In the genomic region with DNA sequence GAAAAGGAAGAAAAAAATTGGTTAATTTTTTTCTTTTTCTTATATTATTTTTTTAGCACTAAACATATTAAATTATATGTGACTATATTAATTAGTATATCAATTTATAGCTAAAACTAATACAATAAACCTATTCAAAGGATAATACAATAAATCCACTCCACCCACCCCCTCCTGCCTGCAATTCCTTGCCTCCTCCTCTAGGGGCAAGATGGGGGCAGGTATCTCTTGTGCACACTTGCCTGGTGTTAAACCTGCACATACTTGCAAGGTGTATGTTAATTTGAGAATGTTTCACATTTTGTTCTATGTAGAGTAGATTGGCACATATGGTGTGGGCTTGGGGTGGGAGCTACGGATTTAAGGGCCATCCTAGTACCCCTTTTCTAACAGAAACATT, we compare ENCODE assay signal across 38 mouse cellular contexts. TPM values are rescaled to one million over a fixed set of nuclear protein-coding genes. Genes with fewer than 3 reads are reported as not detected.
DNase-seq lines count a peak whose midpoint lies in the region; ATAC-seq and TF ChIP-seq lines count a peak whose summit lies in the region.
"Had no signal": no experiment of that assay in that cellular context is flagged by ENCODE, and none has a peak within 500 bp of the region (broad histone marks: within the 10 kb centered on the region; RNA-seq: fewer than 3 reads in every experiment).

No protein-coding gene starts in this region.

- WGBS in liver, postnatal 0 days (ENCODE audit: insufficient replicate concordance): 61% methylated on average over 1 of the region's 1 CpGs
- WGBS in liver, embryonic 11.5 days: 65% methylated on average over 1 of the region's 1 CpGs

- no peaks in the 10 kb centered on the region for H3K4me1 ChIP-seq in liver, postnatal 0 days (ENCODE audit: insufficient read depth)
- no peaks in the 10 kb centered on the region for H3K4me1 ChIP-seq in liver, embryonic 11.5 days (replicated peaks; ENCODE audit: control insufficient read depth, insufficient read depth, low read length)
- H3K4me1 ChIP-seq in E14TG2a.4 (replicated peaks; ENCODE audit: low read depth, low read length): no peaks in the 10 kb centered on the region
- H3K4me1 ChIP-seq: heart, embryonic 10.5 days; heart, embryonic 15.5 days; hindbrain, embryonic 13.5 days; neural tube, embryonic 15.5 days had no signal

- intact Hi-C loops in gastrocnemius, adult 2 months (cut with DNase I): no loop called here

- ATAC-seq in liver, postnatal 0 days: no peak
- ATAC-seq in liver, embryonic 11.5 days (replicated peaks; ENCODE audit: low FRiP score): no peak
- ATAC-seq: forebrain, embryonic 16.5 days; inflammation-experienced regulatory T-cells, adult 6 months; midbrain, embryonic 13.5 days had no signal

- no peaks in the 10 kb centered on the region for H3K36me3 ChIP-seq in liver, postnatal 0 days (replicated peaks; ENCODE audit: insufficient read depth, low read length)
- H3K36me3 ChIP-seq in liver, embryonic 11.5 days (ENCODE audit: control insufficient read depth, insufficient read depth, low read length): no peaks in the 10 kb centered on the region
- H3K36me3 ChIP-seq in E14TG2a.4 (ENCODE audit: insufficient read depth, low read length): no peaks in the 10 kb centered on the region
- H3K36me3 ChIP-seq: embryonic facial prominence, embryonic 13.5 days; forebrain, embryonic 10.5 days; heart, embryonic 10.5 days; heart, embryonic 15.5 days; hindbrain, embryonic 13.5 days; midbrain, embryonic 13.5 days; neural tube, embryonic 15.5 days had no signal

- no peaks in the 10 kb centered on the region for H3K9me3 ChIP-seq in liver, postnatal 0 days (ENCODE audit: low read length)
- H3K9me3 ChIP-seq in liver, embryonic 11.5 days (ENCODE audit: control insufficient read depth, low read length): no peaks in the 10 kb centered on the region
- H3K9me3 ChIP-seq in E14TG2a.4 (ENCODE audit: low read length): no peaks in the 10 kb centered on the region
- H3K9me3 ChIP-seq: embryonic facial prominence, embryonic 13.5 days; forebrain, embryonic 10.5 days; heart, embryonic 10.5 days; heart, embryonic 15.5 days; hindbrain, embryonic 13.5 days; midbrain, embryonic 13.5 days; neural tube, embryonic 15.5 days had no signal

- no peak for TF ChIP-seq EP300 in liver, postnatal 0 days (IDR thresholded peaks at IDR 0.05; ENCODE audit: low read depth)

- H3K4me3 ChIP-seq in gastrocnemius, adult 2 months: no peak overlapping the region
- no peak overlapping the region for H3K4me3 ChIP-seq in liver, postnatal 0 days (ENCODE audit: low read depth, low read length)
- H3K4me3 ChIP-seq in liver, embryonic 11.5 days (ENCODE audit: low read depth, low read length): no peak overlapping the region
- H3K4me3 ChIP-seq in E14TG2a.4 (replicated peaks; ENCODE audit: low read length): no peak overlapping the region
- H3K4me3 ChIP-seq: embryonic facial prominence, embryonic 13.5 days; forebrain, embryonic 10.5 days; heart, embryonic 10.5 days; heart, embryonic 15.5 days; hindbrain, embryonic 13.5 days; midbrain, embryonic 13.5 days; neural tube, embryonic 15.5 days had no signal

- H3K27me3 ChIP-seq in liver, postnatal 0 days (ENCODE audit: insufficient read depth, low read length): no peaks in the 10 kb centered on the region
- H3K27me3 ChIP-seq in liver, embryonic 11.5 days (replicated peaks; ENCODE audit: control insufficient read depth, insufficient read depth, low read length): 0 out of 2 replicates have a peak, but pooled peaks cover 2% of the 10 kb centered on the region
- H3K27me3 ChIP-seq in E14TG2a.4 (ENCODE audit: insufficient read depth, low read length): peaks cover 16% of the 10 kb centered on the region

- H3K4me2 ChIP-seq in liver, postnatal 0 days (ENCODE audit: low read depth, low read length): no peak overlapping the region
- H3K4me2 ChIP-seq in liver, embryonic 11.5 days: no peak overlapping the region
- H3K4me2 ChIP-seq: embryonic facial prominence, embryonic 13.5 days; heart, embryonic 15.5 days; hindbrain, embryonic 13.5 days; midbrain, embryonic 13.5 days; neural tube, embryonic 15.5 days had no signal

- no peak overlapping the region for H3K9ac ChIP-seq in liver, postnatal 0 days (replicated peaks)
- no peak overlapping the region for H3K9ac ChIP-seq in liver, embryonic 11.5 days (ENCODE audit: low read depth, low read length)
- H3K9ac ChIP-seq: embryonic facial prominence, embryonic 13.5 days; heart, embryonic 15.5 days; hindbrain, embryonic 13.5 days; liver, embryonic 14.5 days; midbrain, embryonic 13.5 days; neural tube, embryonic 15.5 days had no signal

- DNase-seq in gastrocnemius, adult 2 months: no peak
- no peak for DNase-seq in gastrocnemius, postnatal 25 days
- no peak for DNase-seq in liver, postnatal 0 days
- DNase-seq in liver, embryonic 11.5 days (ENCODE audit: low spot score): no peak
- DNase-seq in brain, embryonic 14.5 days (ENCODE audit: low read depth): no peak
- no peak for DNase-seq in thymus, adult 18-20 months
- no peak for DNase-seq in frontal cortex, postnatal 14 days (ENCODE audit: low spot score in 2 of 2)
- DNase-seq: adrenal gland, postnatal 10 days; cerebellum, adult 11-12 months; cerebellum, adult 9-11 months; gastrocnemius, postnatal 10 days; heart, postnatal 4 days; kidney, adult 11 months; kidney, postnatal 14 days; left cerebral cortex, postnatal 4 days; lung, postnatal 10 days; right cerebral cortex, adult 18-20 months; spleen, adult 18-20 months; thymus, adult 2 months; thymus, postnatal 36 days had no signal

- TF ChIP-seq POLR2A in brain, embryonic 14.5 days (IDR thresholded peaks at IDR 0.05; ENCODE audit: borderline replicate concordance, extremely low read depth, insufficient read depth, insufficient read length, poor library complexity, severe bottlenecking): no peak

- peak; percentile 7; the same call in 1 of the 2 replicates for TF ChIP-seq CTCF in gastrocnemius, adult 2 months (IDR thresholded peaks at IDR 0.05)
- peak; percentile 28 for TF ChIP-seq CTCF in liver, postnatal 0 days (IDR thresholded peaks at IDR 0.05; ENCODE audit: low read depth)
- peak; percentile 81 for TF ChIP-seq CTCF in E14TG2a.4 (conservative IDR thresholded peaks at IDR 0.05; ENCODE audit: low read length)
- TF ChIP-seq CTCF in brain, embryonic 14.5 days (IDR thresholded peaks at IDR 0.05; ENCODE audit: borderline replicate concordance, extremely low read depth, insufficient read depth, insufficient read length): peak; percentile 19; the same call in 1 of the 2 replicates

- no peak overlapping the region for H3K27ac ChIP-seq in gastrocnemius, adult 2 months
- no peak overlapping the region for H3K27ac ChIP-seq in liver, postnatal 0 days (ENCODE audit: low read depth)
- H3K27ac ChIP-seq in liver, embryonic 11.5 days (ENCODE audit: low read depth, low read length): no peak overlapping the region
- H3K27ac ChIP-seq: embryonic facial prominence, embryonic 13.5 days; forebrain, embryonic 10.5 days; heart, embryonic 10.5 days; heart, embryonic 15.5 days; hindbrain, embryonic 13.5 days; liver, embryonic 14.5 days; macrophage; midbrain, embryonic 13.5 days; neural tube, embryonic 15.5 days had no signal

RNA-seq across cellular contexts. Expression of a gene that starts 16.5 kb away (rescaled TPM):
- not detected for total RNA-seq in gastrocnemius, adult 2 months (2021)
- total RNA-seq in gastrocnemius, postnatal 25 days (2021): not detected
- not detected in 2 replicates for polyA plus RNA-seq in liver, postnatal 0 days (2015; fragmentation: Nextera tagmentation; extraction: Ambion mirVana)
- polyA plus RNA-seq in liver, embryonic 11.5 days (2014; fragmentation: Nextera tagmentation; extraction: Ambion mirVana): 0.08 TPM in 1 of 2 replicates, not detected in the other
- polyA plus RNA-seq in brain, embryonic 14.5 days (2012; rRNA removed): 9.6 and 14.1 TPM in 2 replicates
- total RNA-seq: adrenal gland, postnatal 10 days; common myeloid progenitor, adult 5-6 weeks; granulocyte monocyte progenitor cell, adult 5-6 weeks; heart, postnatal 4 days; layer of hippocampus, postnatal 14 days; left cerebral cortex, adult 8-10 months; left cerebral cortex, postnatal 4 days; megakaryocyte-erythroid progenitor cell, adult 5-6 weeks had no signal
- polyA plus RNA-seq: heart, embryonic 15.5 days; inflammation-experienced regulatory T-cells, adult 6 months; kidney, embryonic 14.5 days; liver, embryonic 14.5 days; macrophage had no signal

Comparison
In these comparisons a context has a peak if more than half of its experiments do, and no peak if none do; other contexts are left out.
1. CTCF ChIP-seq: peak in every context shown above with its lines; median percentile 81 in E14TG2a.4; 28 in liver, postnatal 0 days; 19 in brain, embryonic 14.5 days; 7 in gastrocnemius, adult 2 months.